Mouse (Mus musculus) cerebellum, adult 2 months (tissue): ENCODE data around the gene Clk2.

Source experiments
- CTCF ChIP-seq: fragments of 200-500 bp; IDR thresholded peaks from 2 replicates; pipeline ENCODE4 v1.5.1; 2011; ENCODE audit warnings: low read depth, mild to moderate bottlenecking, control low read depth, low read length, moderate library complexity, borderline replicate concordance; ENCODE audit not compliant: insufficient read depth
- POLR2A ChIP-seq: fragments of 200-500 bp; IDR thresholded peaks from 2 replicates; pipeline ENCODE4 v1.6.1; 2011; ENCODE audit warnings: low read length, control low read depth, borderline replicate concordance; ENCODE audit not compliant: insufficient read depth

- TF ChIP-seq CTCF, result no peak
- TF ChIP-seq POLR2A, result no peak
These were observed 31.5 kb upstream of the Clk2 start for GRCm38 (mm10) chr3:89133063-89133450.
